Mouse (Mus musculus): Measurements from ENCODE around the gene Rap1b. TPM values are rescaled to one million over a fixed set of nuclear protein-coding genes. Genes with fewer than 3 reads are reported as not detected.

The Rap1b gene
- total RNA-seq, 2 experiments from 2014 or later: 174 to 514 TPM

DNA sequence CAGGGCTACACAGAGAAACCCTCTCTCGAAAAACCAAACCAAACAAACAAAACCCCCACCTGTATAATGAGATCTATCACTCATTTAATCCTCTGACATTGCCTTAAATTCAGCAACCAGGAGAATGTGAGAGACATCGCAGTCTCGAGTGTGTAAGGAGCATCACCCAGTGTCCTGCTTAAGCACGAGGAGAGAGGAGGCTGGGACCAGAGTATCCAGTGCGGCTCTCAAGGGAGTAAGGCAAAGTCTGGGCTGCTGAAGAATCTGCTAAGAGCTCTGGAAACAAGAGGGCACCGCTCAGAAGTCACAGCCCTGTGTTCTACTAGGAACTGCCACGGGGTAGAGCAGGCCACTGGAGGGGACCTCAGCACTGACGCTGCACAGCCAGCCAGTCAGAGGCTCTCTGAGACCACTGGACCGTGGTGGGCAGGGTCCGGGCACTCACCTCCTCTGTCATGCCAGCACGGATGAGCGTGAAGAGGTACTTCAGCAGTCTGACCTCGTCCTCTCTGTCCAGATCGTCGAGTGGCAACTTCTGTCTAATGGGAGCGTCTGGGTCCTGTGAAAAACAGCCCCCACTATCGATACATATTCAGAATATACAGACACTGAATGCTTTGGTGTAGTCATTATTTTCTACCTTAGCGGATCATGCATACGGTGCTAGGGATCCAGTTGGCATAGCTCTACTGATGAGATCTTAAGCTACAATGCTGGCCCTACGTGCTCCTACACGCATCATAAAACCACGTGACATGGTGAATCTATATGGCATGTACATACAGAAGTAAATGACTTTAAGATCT, 71.6 kb downstream of the Rap1b start:
- no peak for ATAC-seq (ENCODE audit: poor library complexity, severe bottlenecking)

DNA sequence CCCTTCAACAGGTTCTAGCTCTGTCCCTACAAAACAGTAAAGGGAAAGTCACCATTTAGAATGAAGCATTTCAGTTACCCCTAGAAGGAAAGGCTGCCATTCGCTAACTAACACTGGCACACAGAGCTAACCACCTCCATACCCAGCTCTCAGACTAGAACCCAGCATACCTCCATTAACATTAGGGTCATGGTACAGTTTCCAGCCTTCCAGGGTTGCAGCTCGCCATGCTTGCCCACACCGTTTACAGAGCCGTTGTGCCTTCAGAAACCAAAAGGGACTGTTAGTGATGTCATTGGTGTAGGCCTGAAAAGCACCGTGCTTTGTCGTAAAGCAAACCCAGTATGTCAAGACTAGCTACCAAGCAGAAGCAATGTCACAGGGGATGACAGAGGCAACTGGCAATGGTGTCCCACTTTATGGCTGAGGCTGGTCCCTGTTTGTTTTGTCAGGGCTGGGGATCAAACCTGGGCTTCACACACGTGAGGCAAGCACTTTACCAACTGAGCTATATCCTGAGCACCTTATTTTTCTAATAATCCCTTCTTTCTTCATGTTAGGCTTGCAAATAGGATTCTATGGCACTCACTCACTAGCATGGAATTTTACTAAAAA, 72.6 kb downstream of the Rap1b start:
- no peak for ATAC-seq (ENCODE audit: poor library complexity, severe bottlenecking)

DNA sequence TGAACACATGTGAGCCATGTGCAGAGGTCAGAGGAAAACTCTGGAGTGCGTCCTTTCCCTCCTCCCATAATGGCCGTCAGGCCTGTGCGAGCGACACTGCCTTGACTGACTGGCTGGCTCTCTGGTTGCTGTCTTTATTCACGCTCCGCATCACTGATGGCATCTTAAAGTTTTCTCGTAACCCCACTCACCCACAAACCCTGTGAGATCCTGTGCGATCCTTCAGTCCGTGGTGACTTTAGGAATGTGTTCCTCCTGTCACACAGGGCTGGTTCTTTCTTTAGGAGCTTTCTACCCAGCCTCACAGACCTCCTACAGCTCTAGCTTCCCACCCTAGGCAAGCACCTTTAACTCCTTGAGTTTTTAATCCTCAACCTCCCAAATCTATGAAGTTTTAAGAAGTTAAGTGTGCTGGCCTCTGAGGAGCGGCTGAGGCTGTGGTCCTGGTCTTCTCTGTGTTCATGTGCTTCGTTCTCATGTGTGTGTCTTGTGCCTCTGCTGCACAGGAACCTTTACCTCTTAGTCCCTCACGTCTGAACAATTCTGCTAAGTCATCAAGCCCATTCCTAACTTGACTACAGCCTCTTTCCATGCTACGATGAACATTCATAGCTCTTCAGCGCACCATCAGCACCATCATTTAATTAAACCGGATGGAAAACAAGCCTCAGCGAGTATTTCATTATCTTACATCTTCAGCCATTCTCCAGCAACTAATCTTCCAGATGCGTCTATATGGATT, 73.3 kb downstream of the Rap1b start:
- ATAC-seq (ENCODE audit: poor library complexity, severe bottlenecking): no peak

- no peak for ATAC-seq (ENCODE audit: poor library complexity, severe bottlenecking)
These were observed 74.7 kb downstream of the Rap1b start for GRCm38 (mm10) chr10:117771131-117771510.

DNA sequence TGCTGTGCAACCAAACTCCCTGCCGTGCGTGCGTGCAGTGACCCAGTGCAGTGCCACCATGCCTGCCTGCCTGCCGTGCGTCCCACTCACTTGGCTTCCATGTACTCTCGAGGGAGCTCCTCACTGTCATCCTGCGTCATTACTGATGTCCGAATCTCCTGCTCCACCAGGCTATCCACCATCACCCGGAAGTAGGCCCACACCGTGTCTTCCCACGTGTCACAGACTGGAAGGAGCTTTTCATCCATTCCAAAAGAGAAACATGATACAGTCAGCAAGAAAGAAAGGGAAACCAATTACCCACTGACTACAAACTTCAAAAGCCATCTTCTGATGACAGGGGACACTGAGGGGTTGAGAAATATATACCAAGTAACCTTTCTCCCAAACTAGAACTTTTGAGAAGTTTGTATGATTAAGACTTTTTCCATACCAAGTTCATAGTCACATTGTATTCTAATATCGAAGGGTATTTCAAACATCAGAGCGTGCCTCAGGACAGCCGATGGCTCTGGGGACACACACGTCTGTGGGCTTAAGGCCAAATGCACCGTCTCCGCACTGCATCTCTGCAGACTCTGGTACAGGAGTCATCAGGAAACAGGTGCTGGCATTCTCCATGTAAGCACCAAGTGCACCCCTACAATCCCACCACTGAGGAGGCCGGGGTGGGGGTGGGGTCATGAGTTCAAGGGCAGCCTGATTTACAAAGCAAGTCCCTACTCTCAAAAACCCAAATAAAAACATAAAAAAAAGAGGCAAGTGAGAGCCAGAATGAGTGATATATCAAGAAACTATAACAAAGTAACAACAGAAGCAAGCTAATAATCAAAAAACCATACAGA, 75.3 kb downstream of the Rap1b start:
- no peak for ATAC-seq (ENCODE audit: poor library complexity, severe bottlenecking)

DNA sequence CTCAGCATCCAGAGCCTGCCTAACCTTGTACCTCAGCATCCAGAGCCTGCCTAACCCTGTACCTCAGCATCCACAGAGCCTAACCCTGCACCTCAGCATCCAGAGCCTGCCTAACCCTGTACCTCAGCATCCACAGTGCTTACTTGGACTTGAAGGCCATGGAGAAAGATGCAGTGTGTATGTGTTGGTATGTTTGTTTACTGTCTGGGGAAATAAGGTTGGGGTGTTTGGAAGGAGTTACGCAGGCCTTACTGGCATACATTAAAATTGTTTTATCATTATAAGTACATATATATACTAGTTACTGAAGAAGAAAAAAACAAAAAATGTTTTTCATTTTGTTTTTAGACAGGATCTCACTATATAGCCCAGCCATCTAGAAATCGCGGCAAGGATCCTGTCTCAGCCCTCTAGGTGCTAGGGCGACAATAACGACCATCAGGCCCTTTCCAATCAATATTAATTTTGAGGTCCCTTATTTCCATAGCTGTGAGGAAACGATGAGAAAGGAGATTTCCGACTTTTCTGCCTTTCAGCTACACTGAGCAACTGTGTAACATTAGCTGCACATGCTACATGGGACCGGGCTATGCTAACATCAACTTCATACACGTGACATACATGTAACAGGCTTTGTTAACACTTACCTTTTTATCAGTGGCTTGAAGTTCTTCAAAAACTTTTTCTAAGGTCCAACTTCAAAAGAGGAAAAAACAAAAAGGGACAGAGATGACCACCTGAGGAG, 76.1 kb downstream of the Rap1b start:
- ATAC-seq (ENCODE audit: poor library complexity, severe bottlenecking): no peak

DNA sequence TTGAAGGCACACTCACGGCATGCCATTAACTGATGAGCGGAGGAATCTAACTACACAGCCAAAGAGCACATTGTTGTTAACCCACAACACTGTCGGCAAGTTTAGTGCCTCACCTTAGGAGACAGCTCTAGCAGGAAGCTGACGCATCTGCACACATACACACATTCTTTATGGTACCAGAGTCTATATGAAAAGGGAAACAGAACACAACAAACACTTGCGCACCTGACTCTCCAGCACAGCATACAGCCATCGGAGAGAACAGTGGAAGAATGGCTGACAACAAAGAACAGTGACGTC, 77.7 kb downstream of the Rap1b start:
- no peak for ATAC-seq (ENCODE audit: poor library complexity, severe bottlenecking)

GRCm38 (mm10) chr10:117767286-117768140, 78.3 kb downstream of the Rap1b start:
- no peak for ATAC-seq (ENCODE audit: poor library complexity, severe bottlenecking)

GRCm38 (mm10) chr10:117766896-117767160, 79.0 kb downstream of the Rap1b start:
- no peak for ATAC-seq (ENCODE audit: poor library complexity, severe bottlenecking)

GRCm38 (mm10) chr10:117766111-117766895, 79.5 kb downstream of the Rap1b start:
- ATAC-seq (ENCODE audit: poor library complexity, severe bottlenecking): no peak

DNA sequence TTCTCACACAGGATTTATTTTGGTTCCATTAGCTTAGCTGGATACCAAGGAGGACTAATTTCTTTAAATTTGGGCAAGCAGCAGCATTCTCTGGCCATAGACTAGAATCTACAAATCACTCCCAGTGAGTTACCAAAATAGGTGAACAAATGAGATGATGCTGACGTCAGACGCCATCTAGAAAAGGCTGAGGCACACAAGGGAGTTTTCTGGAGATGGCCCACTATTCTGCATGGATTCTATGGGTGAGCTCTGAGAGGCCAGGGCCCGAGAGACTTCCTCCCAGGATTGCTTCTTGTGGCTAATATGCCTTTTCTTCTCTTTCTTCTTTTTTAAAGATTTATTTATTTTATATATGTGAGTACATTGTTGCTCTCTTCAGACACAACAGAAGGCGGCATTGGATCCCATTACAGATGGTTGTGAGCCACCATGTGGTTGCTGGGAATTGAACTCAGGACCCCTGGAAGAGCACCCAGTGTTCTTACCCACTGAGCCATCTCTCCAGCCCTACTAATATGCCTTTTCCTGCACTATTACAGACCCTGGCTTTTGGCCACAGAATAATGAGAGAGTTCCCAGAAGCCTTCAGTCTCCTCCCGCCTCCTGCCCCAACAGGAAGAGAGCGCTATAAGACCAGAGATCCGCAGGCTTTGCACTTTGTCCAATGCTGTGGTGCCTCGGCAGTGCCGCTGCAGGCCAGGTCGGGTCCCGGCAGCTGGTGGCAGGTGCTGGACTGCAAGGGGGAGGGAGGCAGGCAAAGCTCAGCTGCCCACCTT, 80.5 kb downstream of the Rap1b start:
- no peak for ATAC-seq (ENCODE audit: poor library complexity, severe bottlenecking)

DNA sequence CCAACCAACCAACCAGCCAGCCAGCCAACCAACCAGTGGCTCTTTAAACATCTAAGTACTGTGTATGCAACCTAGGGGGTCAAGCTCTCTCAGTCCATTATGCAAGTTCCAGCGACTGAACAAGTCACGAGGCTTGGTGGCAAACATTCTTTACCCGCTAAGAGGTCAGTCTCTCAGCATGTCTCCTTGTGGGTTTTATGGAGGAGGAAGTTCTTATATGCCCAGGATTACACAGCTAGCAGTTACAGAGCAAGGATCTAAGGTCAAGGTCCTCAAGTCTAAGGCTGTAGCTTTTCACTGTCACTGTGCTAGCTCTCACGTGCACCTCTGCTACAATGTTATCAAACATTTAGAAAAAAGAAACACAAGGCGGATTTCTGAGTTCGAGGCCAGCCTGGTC, 81.2 kb downstream of the Rap1b start:
- ATAC-seq (ENCODE audit: poor library complexity, severe bottlenecking): peak; percentile 18; the same call in 1 of the 2 replicates

Other genes with a start within 250 kb of the Rap1b start
- 0.38 TPM in 1 of 2 replicates, not detected in the other for gene Cpm, start 216.5 kb downstream of the Rap1b start, total RNA-seq (2015)
- not detected in 2 replicates for gene Cpm, start 216.5 kb downstream of the Rap1b start, total RNA-seq (2017)
- 86.3 and 89.1 TPM in 2 replicates for gene Mdm2, start 135.3 kb downstream of the Rap1b start, total RNA-seq (2015)
- gene Mdm2, start 135.3 kb downstream of the Rap1b start, total RNA-seq (2017): 80.3 and 117 TPM in 2 replicates
- 4.2 and 5.3 TPM in 2 replicates for gene Slc35e3, start 99.7 kb downstream of the Rap1b start, total RNA-seq (2015)
- gene Slc35e3, start 99.7 kb downstream of the Rap1b start, total RNA-seq (2017): 5.3 and 7.8 TPM in 2 replicates
- gene Nup107, start 53.3 kb downstream of the Rap1b start, total RNA-seq (2015): 50.3 and 50.9 TPM in 2 replicates
- gene Nup107, start 53.3 kb downstream of the Rap1b start, total RNA-seq (2017): 57.7 and 68.7 TPM in 2 replicates

Measured in megakaryocyte, adult 5-6 weeks (primary cell).